Mouse (Mus musculus) forebrain, embryonic 13.5 days (tissue): ENCODE results near the gene Ccpg1os. TPM values are rescaled to one million over a fixed set of nuclear protein-coding genes. Genes with fewer than 3 reads are reported as not detected.

Experiments
- ATAC-seq: fragments of 200-750 bp; cut with Nextera tagmentation; 2 replicates; pipeline ENCODE4 v1.8.0; 2017
- H3K27ac ChIP-seq: fragments of 300-500 bp; sonication (generic); 2 replicates; pipeline ENCODE4 v1.5.1; 2015; ENCODE audit warnings: inconsistent platforms, mild to moderate bottlenecking, moderate library complexity
- H3K27me3 ChIP-seq: fragments of 300-500 bp; sonication (generic); 2 replicates; pipeline ENCODE4 v1.6.1; 2015; ENCODE audit warnings: mild to moderate bottlenecking, inconsistent platforms
- H3K36me3 ChIP-seq: fragments of 300-500 bp; sonication (generic); 2 replicates; pipeline ENCODE4 v1.6.1; 2015; ENCODE audit warnings: mild to moderate bottlenecking, inconsistent platforms; ENCODE audit not compliant: poor library complexity, severe bottlenecking
- H3K4me1 ChIP-seq: fragments of 300-500 bp; sonication (generic); 2 replicates; pipeline ENCODE4 v1.6.1; 2015; ENCODE audit warnings: inconsistent platforms
- H3K4me2 ChIP-seq: fragments of 300-500 bp; sonication (generic); 2 replicates; pipeline ENCODE4 v1.6.1; 2015; ENCODE audit warnings: inconsistent platforms, mild to moderate bottlenecking, moderate library complexity
- H3K4me3 ChIP-seq: fragments of 300-500 bp; sonication (generic); 2 replicates; pipeline ENCODE4 v1.5.1; 2015; ENCODE audit warnings: mild to moderate bottlenecking, inconsistent platforms
- H3K9ac ChIP-seq: fragments of 300-500 bp; sonication (generic); 2 replicates; pipeline ENCODE4 v1.6.1; 2015; ENCODE audit warnings: mild to moderate bottlenecking, inconsistent platforms
- H3K9me3 ChIP-seq: fragments of 300-500 bp; sonication (generic); replicated peaks from 2 replicates; pipeline ENCODE4 v1.6.1; 2016; ENCODE audit warnings: inconsistent platforms
- WGBS: fragments of 180-500 bp; shearing (Covaris S2); methylation state at CpG from one replicate; pipeline ENCODE4 v1.1.7; 2015; 5-methylcytosine and 5-hydroxymethylcytosine counted together
- polyA plus RNA-seq: library from polyadenylated mRNA; unstranded; fragments of >200 nt; fragmentation: Nextera tagmentation; extraction: Ambion mirVana; gene quantifications from 2 replicates; pipeline ENCODE4 v1.2.1, GENCODE M21; 2015

The Ccpg1os gene
- polyA plus RNA-seq, 1 experiment from 2014 or later = 26.9 TPM

GRCm38 (mm10) chr9:73005106-73005505 is 19.9 kb upstream of the Ccpg1os start:
- peaks cover 41% of the 10 kb centered on the region for H3K36me3 ChIP-seq
- H3K9ac ChIP-seq = no peak overlapping the region
- no peak overlapping the region for H3K4me2 ChIP-seq
- H3K4me1 ChIP-seq = no peaks in the 10 kb centered on the region
- no peak overlapping the region for H3K27ac ChIP-seq
- 87% methylated on average over 6 of the region's 6 CpGs for WGBS
- no peaks in the 10 kb centered on the region for H3K9me3 ChIP-seq
- H3K27me3 ChIP-seq = no peaks in the 10 kb centered on the region
- ATAC-seq = no peak
- no peak overlapping the region for H3K4me3 ChIP-seq

- Histone ChIP-seq H3K4me1 (no peaks in the 10 kb centered on the region), H3K27ac (no peak overlapping the region), H3K4me3 (no peak overlapping the region), H3K27me3 (no peaks in the 10 kb centered on the region), H3K4me2 (no peak overlapping the region), H3K9me3 (no peaks in the 10 kb centered on the region), H3K36me3 (peaks cover 38% of the 10 kb centered on the region), H3K9ac (no peak overlapping the region)
- ATAC-seq = no peak
- WGBS = 88% methylated on average over 8 of the region's 8 CpGs
These were observed 18.9 kb upstream of the Ccpg1os start for GRCm38 (mm10) chr9:73004076-73004475.

GRCm38 (mm10) chr9:73002177-73002576 is 17.0 kb upstream of the Ccpg1os start:
- no peak overlapping the region for H3K27ac ChIP-seq
- no peaks in the 10 kb centered on the region for H3K27me3 ChIP-seq
- no peak overlapping the region for H3K4me3 ChIP-seq
- no peak overlapping the region for H3K4me2 ChIP-seq
- ATAC-seq = no peak
- no peaks in the 10 kb centered on the region for H3K4me1 ChIP-seq
- no peaks in the 10 kb centered on the region for H3K9me3 ChIP-seq
- WGBS = 65% methylated on average over 3 of the region's 3 CpGs
- peaks cover 38% of the 10 kb centered on the region for H3K36me3 ChIP-seq
- H3K9ac ChIP-seq = no peak overlapping the region

- peaks cover 36% of the 10 kb centered on the region for H3K36me3 ChIP-seq
- 91% methylated on average over 13 of the region's 13 CpGs for WGBS
These were observed 16.3 kb upstream of the Ccpg1os start for GRCm38 (mm10) chr9:73001314-73002011.

GRCm38 (mm10) chr9:73000487-73000886 is 15.3 kb upstream of the Ccpg1os start:
- no peak for ATAC-seq
- no peaks in the 10 kb centered on the region for H3K27me3 ChIP-seq
- no peaks in the 10 kb centered on the region for H3K9me3 ChIP-seq
- H3K36me3 ChIP-seq = peaks cover 27% of the 10 kb centered on the region
- no peak overlapping the region for H3K9ac ChIP-seq
- no peak overlapping the region for H3K4me3 ChIP-seq
- 66% methylated on average over 2 of the region's 2 CpGs for WGBS
- H3K4me2 ChIP-seq = no peak overlapping the region
- H3K4me1 ChIP-seq = no peaks in the 10 kb centered on the region
- H3K27ac ChIP-seq = no peak overlapping the region

More at GRCm38 (mm10) chr9:73001314-73002011, 16.3 kb upstream of the Ccpg1os start:
- Histone ChIP-seq H3K9me3 (no peaks in the 10 kb centered on the region), H3K4me1 (no peaks in the 10 kb centered on the region), H3K27ac (no peak overlapping the region), H3K9ac (no peak overlapping the region), H3K27me3 (no peaks in the 10 kb centered on the region), H3K4me3 (no peak overlapping the region), H3K4me2 (no peak overlapping the region)
- no peak for ATAC-seq

- H3K27ac ChIP-seq = no peak overlapping the region
- WGBS = 49% methylated on average over 7 of the region's 7 CpGs
- ATAC-seq = no peak
- no peak overlapping the region for H3K9ac ChIP-seq
- H3K27me3 ChIP-seq = no peaks in the 10 kb centered on the region
- H3K4me1 ChIP-seq = no peaks in the 10 kb centered on the region
- H3K4me2 ChIP-seq = no peak overlapping the region
- H3K9me3 ChIP-seq = no peaks in the 10 kb centered on the region
- no peak overlapping the region for H3K4me3 ChIP-seq
- peaks cover 11% of the 10 kb centered on the region; the same call in 1 of the 2 replicates for H3K36me3 ChIP-seq
These were observed 11.6 kb upstream of the Ccpg1os start for GRCm38 (mm10) chr9:72996806-72997205.

- H3K36me3 ChIP-seq = 0 out of 2 replicates have a peak, but pooled peaks cover 4% of the 10 kb centered on the region
- H3K27me3 ChIP-seq = no peaks in the 10 kb centered on the region
- no peak overlapping the region for H3K9ac ChIP-seq
- H3K4me1 ChIP-seq = no peaks in the 10 kb centered on the region
- H3K4me2 ChIP-seq = no peak overlapping the region
- H3K9me3 ChIP-seq = no peaks in the 10 kb centered on the region
- ATAC-seq = no peak
- no peak overlapping the region for H3K4me3 ChIP-seq
- no peak overlapping the region for H3K27ac ChIP-seq
These were observed 11.0 kb upstream of the Ccpg1os start for GRCm38 (mm10) chr9:72996167-72996566.

- H3K4me3 ChIP-seq = no peak overlapping the region
- H3K4me1 ChIP-seq = no peaks in the 10 kb centered on the region
- no peaks in the 10 kb centered on the region for H3K9me3 ChIP-seq
- WGBS = 90% methylated on average over 5 of the region's 5 CpGs
- no peak overlapping the region for H3K9ac ChIP-seq
- no peak overlapping the region for H3K27ac ChIP-seq
- no peaks in the 10 kb centered on the region for H3K27me3 ChIP-seq
- no peaks in the 10 kb centered on the region for H3K36me3 ChIP-seq
- ATAC-seq = no peak
- H3K4me2 ChIP-seq = no peak overlapping the region
These were observed 7.4 kb upstream of the Ccpg1os start for GRCm38 (mm10) chr9:72992576-72992975.

GRCm38 (mm10) chr9:72991420-72991819 is 6.2 kb upstream of the Ccpg1os start:
- no peak overlapping the region for H3K9ac ChIP-seq
- H3K4me2 ChIP-seq = no peak overlapping the region
- no peaks in the 10 kb centered on the region for H3K27me3 ChIP-seq
- peaks cover 5% of the 10 kb centered on the region for H3K4me1 ChIP-seq
- ATAC-seq = no peak
- no peak overlapping the region for H3K4me3 ChIP-seq
- H3K36me3 ChIP-seq = no peaks in the 10 kb centered on the region
- 93% methylated on average over 2 of the region's 2 CpGs for WGBS
- no peak overlapping the region for H3K27ac ChIP-seq
- no peaks in the 10 kb centered on the region for H3K9me3 ChIP-seq

- Histone ChIP-seq H3K4me2 (no peak overlapping the region), H3K9ac (no peak overlapping the region), H3K9me3 (no peaks in the 10 kb centered on the region), H3K4me3 (no peak overlapping the region), H3K27me3 (no peaks in the 10 kb centered on the region), H3K27ac (no peak overlapping the region), H3K36me3 (no peaks in the 10 kb centered on the region), H3K4me1 (peaks cover 19% of the 10 kb centered on the region)
- WGBS = 83% methylated on average over 5 of the region's 5 CpGs
- no peak for ATAC-seq
These were observed 3.5 kb upstream of the Ccpg1os start for GRCm38 (mm10) chr9:72988706-72989105.

GRCm38 (mm10) chr9:72987703-72988102 is 2.5 kb upstream of the Ccpg1os start:
- Histone ChIP-seq H3K4me1 (peaks cover 19% of the 10 kb centered on the region), H3K9ac (no peak overlapping the region), H3K36me3 (no peaks in the 10 kb centered on the region), H3K27me3 (no peaks in the 10 kb centered on the region), H3K4me2 (no peak overlapping the region), H3K27ac (no peak overlapping the region), H3K9me3 (no peaks in the 10 kb centered on the region), H3K4me3 (no peak overlapping the region)
- WGBS = 58% methylated on average over 3 of the region's 3 CpGs
- no peak for ATAC-seq

GRCm38 (mm10) chr9:72983066-72983465 is 2.1 kb downstream of the Ccpg1os start:
- Histone ChIP-seq H3K4me1 (peaks cover 19% of the 10 kb centered on the region), H3K27me3 (no peaks in the 10 kb centered on the region), H3K9ac (no peak overlapping the region), H3K4me3 (no peak overlapping the region), H3K36me3 (no peaks in the 10 kb centered on the region), H3K4me2 (no peak overlapping the region), H3K9me3 (no peaks in the 10 kb centered on the region), H3K27ac (no peak overlapping the region)
- ATAC-seq = no peak
- WGBS = 67% methylated on average over 2 of the region's 2 CpGs

- Histone ChIP-seq H3K27ac (no peak overlapping the region), H3K4me3 (no peak overlapping the region), H3K9ac (no peak overlapping the region), H3K27me3 (no peaks in the 10 kb centered on the region), H3K9me3 (no peaks in the 10 kb centered on the region), H3K36me3 (no peaks in the 10 kb centered on the region), H3K4me2 (no peak overlapping the region), H3K4me1 (no peaks in the 10 kb centered on the region)
- WGBS = 93% methylated on average over 1 of the region's 1 CpGs
- ATAC-seq = no peak
These were observed 9.9 kb downstream of the Ccpg1os start for GRCm38 (mm10) chr9:72975242-72975641.
